Mouse (Mus musculus) kidney, postnatal 36 days (tissue): ENCODE measurements around the gene Sh3glb2.
A peak's percentile ranks its signal among the peaks of the same experiment; 100 is the strongest.

Source experiments
- DNase-seq, 2 experiments: peaks; one replicate each; pipeline ENCODE4 v3.0.0; 2021 to 2022; ENCODE audit warnings: mixed read lengths in 2 of 2

The Sh3glb2 gene

DNA sequence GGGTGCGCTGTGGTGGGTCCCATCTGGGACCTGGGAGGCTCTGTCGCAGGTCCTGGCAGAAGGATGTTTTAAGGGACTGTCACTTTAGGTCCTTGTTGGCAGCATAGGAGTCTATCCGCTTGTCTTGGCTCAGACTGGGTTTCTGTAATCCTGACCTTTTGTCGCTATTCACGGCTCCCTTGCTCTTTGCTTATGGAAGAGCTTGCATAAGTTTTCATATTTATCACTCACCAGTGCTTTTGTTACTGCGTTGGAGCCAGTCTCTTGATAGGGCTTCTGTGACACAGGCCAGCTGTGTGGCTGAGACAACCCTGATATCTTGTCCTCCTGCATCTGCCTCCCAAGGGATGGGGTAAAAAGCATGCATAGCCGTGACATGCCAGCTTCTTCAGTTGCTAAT lies 20.2 kb upstream of the Sh3glb2 start:
- no peak for DNase-seq

DNA sequence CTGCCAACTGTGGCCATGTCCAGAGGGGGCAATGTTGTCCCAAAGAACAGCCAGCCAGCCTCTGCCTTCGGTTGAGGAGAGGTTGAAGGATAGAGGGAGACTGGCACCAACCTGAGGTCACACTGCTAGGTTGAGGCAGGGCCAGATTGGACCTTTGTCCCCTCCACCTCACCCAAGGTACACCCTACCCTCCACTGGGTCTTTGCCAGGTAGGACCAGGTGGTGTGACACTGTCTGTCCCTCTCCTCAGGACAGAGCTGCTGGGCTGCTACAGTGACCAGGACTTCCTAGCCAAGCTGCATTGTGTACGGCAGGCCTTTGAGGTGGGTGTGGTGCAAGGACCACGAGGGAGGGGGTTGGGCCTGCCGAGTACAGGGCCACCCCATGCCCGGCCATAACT lies 18.6 kb upstream of the Sh3glb2 start:
- DNase-seq, result no peak

DNA sequence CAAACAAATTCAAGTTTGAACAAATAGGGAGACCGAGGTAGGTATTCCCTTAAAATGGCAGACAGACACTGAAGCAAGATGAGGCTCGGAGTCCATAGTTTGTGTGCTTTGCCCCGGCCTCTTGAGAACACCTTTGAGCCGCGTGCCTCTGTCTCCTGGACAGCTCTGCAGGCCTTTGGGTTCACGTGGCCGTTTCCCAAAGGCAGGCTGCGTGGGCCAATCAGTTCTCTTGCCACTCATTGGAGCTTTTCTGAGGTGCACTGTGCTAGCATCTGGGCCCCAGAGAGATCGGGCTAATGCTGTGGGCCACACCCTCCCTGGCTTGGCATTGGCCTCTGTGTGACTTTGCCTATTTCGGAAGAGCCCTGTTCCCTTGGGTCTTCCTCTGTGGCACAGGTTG lies 16.8 kb upstream of the Sh3glb2 start:
- DNase-seq, result no peak

DNA sequence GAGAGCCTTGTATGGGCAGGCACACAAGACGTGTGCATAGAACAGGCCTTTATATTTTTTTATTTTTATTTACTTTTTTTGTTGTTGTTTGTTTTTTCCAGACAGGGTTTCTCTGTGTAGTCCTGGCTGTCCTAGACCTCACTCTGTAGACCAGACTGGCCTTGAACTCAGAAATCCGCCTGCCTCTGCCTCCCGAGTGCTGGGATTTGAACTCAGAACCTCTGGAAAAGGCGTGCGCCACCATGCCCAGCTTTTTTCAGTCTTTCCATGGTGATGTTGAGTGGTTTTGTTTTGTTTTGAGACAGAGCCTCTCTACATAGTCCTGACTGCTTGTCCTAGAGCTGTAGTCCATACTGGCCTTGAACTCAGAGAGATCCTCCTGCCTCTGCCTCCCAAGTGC lies 13.6 kb upstream of the Sh3glb2 start:
- DNase-seq, result peak in 1 of 2 experiments; percentile 25

DNA sequence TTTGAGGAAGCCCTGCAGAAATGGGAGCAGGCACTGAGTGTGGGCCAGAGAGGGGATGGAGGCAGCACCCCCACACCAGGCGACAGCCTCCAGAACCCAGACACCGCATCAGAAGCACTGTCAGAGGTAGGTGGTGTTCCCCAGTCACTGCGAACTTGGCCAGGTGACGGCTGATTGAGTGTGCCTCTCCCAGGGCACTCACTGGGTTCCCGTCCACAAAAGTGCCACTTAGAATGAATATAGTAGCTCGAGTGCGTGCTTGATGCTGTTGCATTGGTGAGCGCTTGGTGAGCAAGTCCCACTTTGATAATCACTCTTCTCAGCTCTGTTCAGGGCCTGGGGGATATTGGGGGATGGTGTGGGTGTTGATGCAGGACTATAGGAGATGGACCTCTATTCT lies 12.4 kb upstream of the Sh3glb2 start:
- no peak for DNase-seq

DNA sequence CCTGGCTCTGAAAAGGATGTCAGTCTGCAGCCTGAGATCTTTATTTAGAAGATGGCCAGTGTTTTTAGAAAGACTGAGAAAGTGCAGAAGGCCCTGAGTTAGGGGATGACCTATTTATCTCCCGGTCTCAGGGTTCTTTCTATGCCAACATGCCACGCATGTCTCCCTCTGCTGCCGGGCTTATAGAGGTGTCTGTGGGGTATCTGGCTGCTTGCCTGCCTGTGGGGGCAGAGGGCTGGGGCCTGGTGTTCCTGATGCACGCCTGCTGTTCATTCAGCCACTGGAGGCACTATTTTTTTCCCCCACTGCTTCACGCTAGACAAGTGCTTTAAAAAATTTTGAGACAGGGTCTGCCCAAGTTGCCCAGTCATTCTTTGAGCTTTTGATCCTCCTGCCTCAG lies 7.1 kb upstream of the Sh3glb2 start:
- DNase-seq, result peak in 1 of 2 experiments; percentile 56

DNA sequence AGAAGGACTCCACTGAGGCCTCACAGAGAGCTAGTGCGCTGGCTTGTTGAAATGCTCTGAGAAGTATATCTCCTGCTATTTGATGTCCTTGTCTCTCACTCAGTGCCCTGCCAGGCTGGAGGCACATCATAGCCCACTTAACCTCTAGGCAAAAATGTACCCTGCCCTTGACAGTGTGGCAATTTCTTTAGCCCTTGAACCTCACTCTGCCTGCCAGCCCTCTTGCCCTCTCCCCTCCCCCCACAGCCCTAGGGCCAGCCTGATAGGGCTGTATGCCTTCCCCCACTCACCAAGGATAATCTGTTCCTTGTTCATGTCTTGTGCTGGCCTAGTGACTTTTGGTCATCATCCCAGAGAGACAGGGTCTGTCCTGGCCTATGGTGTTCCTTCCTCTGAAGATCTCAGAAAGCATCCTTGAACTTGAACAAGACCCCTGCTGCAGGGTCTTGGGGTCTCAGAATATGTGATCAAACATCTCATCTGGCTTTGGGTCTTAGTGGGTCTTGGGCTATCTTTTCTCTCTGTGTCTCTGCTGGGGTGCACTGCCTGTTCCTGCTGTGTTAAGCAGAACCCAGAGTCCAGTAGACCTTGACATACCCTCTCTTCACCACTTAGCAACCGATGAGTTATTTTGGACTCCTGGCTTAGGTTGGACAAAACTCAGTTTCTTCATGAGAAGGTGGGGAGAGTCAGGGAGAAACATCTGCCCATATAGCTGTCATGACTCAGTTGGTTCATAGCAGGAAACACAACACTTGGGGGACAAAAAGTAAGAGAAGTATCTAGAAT lies 6.3 kb upstream of the Sh3glb2 start:
- DNase-seq, result peak; percentile 50 to 67

DNA sequence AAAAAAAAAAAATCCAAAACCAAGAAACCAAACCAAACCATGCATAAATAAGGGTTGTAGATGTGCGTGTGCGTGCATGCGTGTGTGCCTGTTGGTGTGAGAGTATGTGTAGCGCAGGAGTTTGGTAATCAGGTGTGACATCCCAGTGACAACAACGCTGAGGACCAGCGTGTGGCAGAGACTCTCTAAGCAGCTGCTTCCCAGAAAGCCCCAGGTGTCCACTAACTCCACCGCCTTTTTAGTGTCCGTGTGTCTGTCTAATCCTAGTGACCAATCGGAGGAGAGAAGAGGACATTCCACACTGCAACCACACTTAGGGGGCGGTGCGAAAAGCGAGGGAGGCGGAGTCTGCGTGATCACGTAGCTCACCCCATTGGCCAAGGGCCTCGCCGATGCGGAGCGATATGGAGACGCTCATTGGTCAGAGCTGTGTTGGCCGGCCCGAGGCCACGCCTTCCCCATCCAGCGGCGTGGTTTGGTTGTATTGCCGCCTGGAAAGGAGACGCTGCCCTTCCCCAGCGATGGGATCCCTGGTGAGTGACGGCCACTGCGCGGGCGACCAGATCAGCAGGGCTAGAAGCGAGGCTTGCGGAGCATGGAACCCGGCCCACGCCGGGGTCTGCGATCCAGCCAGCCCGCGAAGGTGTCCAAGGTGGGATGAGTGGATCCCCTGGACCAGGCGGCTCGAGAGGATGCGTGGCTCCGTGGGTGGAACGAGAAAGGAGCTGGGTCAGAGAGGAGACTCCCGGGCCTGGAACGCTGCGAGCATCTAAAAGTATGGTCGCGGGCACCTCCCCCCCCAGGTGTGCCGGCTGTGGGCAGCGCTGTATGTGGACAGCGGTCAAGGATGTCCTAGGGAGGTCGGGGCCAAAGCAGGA lies 4.9 kb upstream of the Sh3glb2 start, which contains the start of gene Miga2:
TSS of gene Miga2 (plus strand) at position 461 of the 878 bp plus-strand sequence.
- peak; percentile 99 to 100 for DNase-seq

DNA sequence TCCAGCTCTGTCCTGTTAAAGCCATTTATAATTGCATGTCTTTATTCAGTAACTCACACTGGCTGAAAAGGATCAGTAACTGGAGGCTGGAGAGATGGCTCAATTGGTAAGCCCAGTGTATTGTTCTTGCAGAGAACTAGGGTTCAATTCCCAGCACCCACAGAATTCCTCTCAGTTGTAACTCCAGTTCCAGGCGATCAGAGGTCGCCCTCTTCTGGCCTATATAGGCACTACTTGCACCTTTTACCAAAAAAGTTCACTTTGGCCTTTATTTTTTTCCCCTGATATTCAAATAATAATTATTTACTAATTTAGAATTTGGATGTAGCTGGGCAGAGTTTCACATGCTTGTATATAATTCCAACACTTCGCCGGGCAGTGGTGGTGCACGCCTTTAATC lies 3.7 kb upstream of the Sh3glb2 start:
- no peak for DNase-seq

DNA sequence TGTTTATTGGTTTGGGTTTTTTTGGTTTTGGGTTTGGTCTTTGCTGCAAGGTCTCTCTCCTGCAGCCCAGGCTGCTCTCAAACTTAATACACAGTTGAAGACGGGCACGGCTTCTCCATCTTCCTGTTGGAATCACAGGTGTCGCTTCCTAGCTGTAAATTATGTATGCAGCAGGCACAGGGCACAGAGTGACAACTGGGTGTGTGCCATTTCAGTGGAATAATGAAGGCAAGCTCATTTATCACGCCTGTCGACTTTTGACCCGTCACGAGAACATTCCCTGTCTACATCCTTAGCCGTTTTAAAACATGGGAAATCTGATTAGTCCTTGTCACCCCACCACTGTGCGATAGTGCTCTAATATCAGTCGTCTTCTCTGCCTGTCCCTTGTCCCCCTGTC lies 1.5 kb upstream of the Sh3glb2 start:
- peak; percentile 38 to 45 for DNase-seq

DNA sequence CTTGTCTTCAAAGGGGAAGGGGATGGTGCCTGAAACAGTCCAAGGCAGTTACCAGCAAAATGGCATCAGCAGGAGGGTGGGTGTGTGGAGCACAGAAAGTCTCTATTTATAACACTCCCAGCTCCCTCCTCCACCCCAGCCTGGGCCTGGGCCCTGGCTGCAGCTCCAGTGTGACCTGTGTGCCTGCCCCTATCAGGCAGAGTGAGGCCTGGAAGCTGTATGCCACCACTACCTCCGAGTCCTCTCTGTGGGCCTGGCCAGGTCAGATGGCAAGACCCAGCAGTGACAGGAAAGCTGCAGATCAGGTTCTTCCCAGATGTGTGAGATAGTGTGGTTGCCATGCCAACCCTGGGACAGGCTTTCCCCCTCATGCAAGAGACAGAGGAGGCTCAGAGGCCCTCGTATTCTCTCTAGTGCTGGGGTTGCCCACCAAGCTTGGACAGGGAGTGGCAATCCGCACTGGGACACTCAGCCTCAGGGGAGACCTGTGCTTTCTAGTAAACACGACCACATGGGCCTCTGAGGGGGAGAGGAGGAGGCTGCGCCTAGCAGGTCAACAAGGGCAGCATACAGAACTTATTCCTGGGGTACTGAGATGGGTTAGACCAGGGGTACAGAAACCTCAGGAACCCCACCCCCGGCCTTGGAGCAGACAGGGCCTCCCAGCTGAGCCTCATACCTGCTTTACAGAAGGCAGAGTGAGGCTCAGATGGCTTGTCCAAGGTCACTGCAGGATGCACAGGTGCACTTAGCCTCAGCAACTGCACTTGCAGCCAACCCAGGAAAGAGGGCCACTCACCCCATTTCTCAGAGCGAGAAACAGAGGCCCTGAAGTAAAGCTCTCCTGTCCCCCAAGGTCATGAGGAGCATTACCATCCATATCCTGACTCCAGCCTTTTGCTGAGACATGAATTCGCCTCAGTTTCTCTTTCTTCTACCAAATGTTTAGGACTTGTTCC lies 1.3 kb downstream of the Sh3glb2 start:
- DNase-seq, result no peak

DNA sequence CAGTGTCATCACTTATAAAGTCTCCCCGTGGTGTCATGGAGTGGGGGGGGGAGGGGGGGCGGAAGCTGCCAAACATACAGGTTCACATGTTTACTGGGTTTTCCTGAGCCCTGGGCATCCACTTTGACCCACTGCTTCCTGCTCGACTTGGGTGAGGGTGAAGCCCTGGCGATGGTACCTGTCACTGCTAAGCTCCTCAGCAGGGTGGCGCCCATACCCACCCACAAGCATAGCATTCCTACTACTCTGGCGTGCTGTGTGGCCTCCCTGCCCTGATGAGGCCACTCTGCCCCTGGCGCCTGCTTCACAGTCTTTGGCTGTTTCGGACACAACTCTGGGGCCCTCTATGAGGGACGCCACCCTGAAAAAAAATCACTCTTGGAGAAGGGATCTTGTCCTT lies 2.2 kb downstream of the Sh3glb2 start:
- DNase-seq, result no peak

DNA sequence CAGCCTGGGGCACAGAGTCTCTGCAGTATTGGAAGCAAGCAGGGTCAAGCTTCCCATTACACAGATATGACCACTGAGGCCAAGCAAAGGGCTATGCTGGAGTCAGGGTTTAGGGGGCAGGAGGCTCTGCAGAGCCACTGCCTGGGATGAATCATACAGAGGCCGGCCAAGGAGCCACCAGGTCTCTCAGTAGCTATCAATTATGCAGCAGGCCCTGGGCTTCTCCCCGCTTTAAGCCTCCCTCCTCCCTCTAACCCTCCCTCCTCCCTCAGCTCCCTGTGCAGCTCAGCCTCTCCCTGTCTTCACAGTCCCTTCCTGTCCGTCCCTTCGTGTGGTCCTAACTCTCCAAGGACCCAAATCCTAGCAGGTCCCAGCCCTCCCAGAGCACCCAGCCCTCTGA lies 2.9 kb downstream of the Sh3glb2 start:
- DNase-seq, result peak in 1 of 2 experiments; percentile 5

DNA sequence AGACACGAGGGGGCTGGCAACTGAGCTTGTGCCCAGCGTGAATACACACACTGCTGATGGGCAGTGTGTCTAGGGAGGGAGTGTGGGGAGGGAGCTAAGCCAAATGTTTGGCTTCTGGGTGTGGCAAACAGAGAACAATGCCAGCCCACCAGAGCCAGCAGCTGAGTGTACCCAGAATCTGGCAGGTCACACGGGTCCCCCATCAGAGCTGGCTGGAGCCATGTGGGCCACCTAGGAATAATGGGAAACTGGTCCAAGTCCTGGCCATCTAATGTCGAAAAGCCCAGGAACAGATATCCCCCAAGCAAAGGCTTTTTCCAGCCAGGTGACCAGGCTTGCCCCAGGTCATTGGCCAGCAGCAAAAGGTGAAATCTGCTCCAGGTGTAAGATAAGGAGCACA lies 3.3 kb downstream of the Sh3glb2 start:
- DNase-seq, result no peak

DNA sequence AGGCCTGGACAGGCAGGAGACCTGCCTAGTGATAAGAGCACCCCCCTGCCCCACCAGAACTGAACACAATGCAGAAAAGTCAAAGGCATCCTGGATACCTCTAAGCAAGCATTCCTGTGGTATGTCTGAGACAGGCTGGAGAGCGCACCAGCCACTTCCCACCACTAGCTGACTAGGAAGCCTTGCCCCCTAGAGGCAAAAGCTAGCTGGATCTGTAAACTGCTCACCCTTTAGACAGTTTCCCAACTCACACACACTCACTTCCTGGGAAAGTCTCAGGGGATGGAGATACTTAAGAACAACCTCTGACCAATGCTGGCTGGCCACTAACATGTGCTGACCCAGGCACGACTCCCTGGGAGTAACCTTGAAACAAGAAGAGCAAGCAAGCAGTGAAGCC lies 8.0 kb downstream of the Sh3glb2 start:
- peak; percentile 16 to 25 for DNase-seq

DNA sequence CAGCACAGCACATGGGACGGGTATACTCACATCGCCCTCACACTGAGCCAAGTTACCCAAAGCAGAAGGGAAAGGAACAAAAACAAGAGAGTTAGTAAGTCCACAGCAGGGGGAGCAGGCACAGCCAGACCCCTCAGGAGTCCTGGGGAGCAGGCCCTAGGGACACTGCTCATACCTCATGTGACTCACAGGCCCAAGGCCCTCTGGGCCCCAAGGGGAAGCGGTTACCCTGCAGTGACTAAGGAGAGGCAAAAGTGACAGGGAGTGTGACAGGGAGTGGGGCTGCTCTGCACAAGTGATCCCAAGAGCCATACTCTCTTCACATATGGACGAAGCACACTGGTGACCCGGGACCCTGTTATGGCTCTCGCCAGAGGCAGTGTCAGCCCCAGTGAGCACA lies 9.9 kb downstream of the Sh3glb2 start:
- DNase-seq, result no peak

DNA sequence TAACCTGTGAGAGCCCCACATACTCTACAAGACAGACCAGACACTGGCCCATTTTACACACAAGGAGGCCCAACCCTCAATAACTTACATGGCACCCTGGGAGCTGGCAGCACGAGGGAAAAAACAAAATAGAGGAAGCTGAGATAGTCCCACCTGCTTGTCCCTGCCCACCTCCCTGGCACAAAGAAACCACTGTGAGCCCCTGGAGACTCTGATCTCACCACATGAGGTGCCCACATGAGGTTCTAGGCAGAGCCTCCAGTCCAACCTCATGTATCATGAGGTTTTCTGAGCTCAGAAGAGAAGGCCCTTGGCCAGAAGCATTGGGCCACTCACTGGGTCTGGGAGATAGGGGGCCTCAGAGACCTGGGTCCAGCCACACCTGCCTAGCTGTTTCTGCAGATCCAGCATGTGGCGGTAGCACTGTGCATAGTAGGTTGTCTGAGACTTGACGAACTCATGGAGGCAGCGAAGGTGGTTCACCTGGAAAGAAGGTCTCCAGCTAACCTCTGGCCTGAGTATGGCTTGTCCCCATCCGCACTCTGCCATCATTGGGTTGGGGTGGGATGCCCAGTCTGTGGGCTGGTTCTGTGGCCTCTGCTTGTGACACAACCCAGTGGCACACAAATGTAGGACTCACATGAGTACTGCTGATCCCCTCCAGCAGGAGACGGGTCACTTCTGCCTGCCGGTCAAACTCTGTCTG lies 13.0 kb downstream of the Sh3glb2 start:
- DNase-seq, result no peak

DNA sequence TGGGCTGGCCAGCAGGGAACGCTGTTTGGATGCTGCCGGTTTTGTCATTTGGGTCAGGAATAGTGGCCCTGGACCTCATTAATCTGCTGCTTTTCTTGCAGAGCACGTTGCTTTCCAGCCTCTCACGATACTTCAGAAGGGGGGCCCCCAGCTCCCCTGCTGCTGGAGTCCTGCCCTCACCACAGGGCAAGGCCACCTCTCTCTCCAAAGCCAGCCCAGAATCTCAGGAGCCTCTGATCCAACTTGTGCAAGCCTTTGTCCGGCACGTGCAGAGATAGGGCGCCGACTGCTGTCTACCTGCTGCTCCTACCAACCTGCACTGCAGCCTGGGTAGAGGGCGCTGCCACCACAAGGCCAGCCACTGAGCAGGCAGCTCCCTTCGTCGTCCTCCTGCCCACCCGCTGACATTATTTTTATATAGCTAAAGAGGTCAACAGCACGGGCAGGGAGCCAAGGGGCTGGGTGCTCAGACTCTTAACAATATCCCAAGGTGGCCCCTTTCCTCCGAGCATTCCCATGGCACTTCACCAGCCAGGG lies 15.5 kb downstream of the Sh3glb2 start:
- DNase-seq, result peak in 1 of 2 experiments; percentile 31

DNA sequence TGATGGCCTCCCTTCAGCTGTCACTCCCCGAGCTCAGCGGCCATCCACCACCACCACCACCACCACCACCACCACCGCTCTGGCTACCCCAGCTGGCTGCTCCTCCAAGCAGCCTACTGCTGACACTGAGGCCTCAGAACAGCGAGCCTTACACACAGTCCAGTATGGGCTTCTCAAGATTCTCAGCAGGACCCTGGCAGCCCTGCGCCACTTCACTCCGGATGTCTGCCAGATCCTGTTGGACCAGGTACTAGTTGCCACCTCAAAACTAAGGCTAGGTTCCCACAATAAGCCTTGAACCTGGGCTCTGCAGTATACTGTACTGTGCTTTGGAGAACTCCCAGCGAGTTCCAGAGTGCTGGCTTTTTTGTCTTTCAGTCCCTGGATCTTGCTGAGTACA lies 16.6 kb downstream of the Sh3glb2 start:
- no peak for DNase-seq

DNA sequence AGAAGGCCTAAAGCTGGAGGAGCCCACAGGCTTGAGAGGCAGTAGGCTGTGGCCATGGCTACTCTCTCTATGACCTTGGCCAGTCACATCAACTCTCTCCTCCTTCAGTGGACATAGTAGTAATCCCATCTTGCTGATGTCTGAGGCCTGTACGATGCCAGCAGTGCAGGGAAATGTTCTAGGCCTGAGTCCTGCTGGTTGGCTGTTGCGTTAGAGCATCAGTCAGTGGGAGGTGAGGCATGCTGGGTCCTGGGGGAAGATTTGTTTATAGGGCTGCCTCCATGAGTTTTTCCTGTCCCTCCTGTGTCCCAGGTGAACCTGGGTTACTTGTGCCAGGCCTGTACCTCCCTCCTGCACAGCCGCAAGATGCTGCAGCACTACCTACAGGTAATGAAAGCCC lies 17.1 kb downstream of the Sh3glb2 start:
- no peak for DNase-seq

DNA sequence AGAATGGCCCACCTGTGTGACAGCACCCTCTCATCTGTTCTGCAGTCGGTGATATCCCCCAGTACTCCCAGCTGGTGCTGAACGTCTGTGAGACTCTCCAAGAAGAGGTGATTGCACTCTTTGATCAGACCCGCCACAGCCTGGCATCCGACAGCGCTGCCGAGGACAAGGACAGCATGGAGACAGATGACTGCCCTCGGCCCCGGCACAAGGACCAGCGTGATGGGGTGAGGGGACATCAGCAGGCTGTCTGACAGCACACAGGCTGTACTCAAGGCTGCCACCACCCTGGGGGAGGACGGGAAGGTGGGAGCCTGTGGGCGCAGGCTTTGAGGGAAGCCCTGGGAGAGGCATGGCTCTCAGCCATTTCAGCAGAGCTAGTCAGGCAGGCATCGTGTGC lies 22.0 kb downstream of the Sh3glb2 start:
- DNase-seq, result no peak
